Comparison of ENCODE assay signal across 8 mouse cellular contexts in the genomic region with DNA sequence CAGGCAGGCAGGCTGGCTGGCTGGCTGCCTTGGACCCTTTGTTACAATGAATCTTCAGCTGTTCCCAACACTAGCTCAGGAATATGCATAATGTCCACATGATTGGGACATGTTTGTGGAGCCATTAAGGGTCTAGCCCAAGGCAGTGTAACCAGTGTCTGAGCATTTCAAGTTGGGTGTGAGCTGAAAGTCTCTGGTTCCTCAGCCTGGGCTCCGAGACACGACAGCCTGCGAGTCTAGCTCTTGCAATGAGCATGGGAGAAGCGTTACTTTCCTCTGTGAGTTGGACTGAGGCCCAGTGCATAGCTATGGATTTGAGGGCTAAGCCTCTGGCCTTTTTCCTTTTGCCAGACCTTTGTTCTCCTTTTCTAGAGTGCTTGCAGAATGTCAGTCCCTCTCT. TPM values are rescaled to one million over a fixed set of nuclear protein-coding genes. Genes with fewer than 3 reads are reported as not detected.
DNase-seq lines count a peak whose midpoint lies in the region; ATAC-seq and TF ChIP-seq lines count a peak whose summit lies in the region.

No protein-coding gene starts in this region.

- no peaks in the 10 kb centered on the region for H3K9me3 ChIP-seq in heart, embryonic 11.5 days (replicated peaks; ENCODE audit: control insufficient read depth, low read length)
- H3K9me3 ChIP-seq in CH12.LX (replicated peaks; ENCODE audit: low read length) = no peaks in the 10 kb centered on the region
- no peaks in the 10 kb centered on the region for H3K9me3 ChIP-seq in limb, embryonic 11.5 days (ENCODE audit: control insufficient read depth, low read length)

- in situ Hi-C loops in CH12.LX (cut with MboI; ENCODE audit: low pct_ligation_motif_present, low pct_unique_long_range_greater_than_20kb, low sequenced_read_pairs) = no loop called here

- no peak for TF ChIP-seq RAD21 in CH12.LX (IDR thresholded peaks at IDR 0.05; ENCODE audit: low read depth, low read length)

- WGBS in heart, embryonic 11.5 days (ENCODE audit: insufficient replicate concordance) = 71% methylated on average over 4 of the region's 4 CpGs
- 62% methylated on average over 4 of the region's 4 CpGs for WGBS in limb, embryonic 11.5 days

- no peak overlapping the region for H3K4me3 ChIP-seq in heart, embryonic 11.5 days (ENCODE audit: low read depth, low read length)
- no peak overlapping the region for H3K4me3 ChIP-seq in CH12.LX (replicated peaks in 1 of 3; ENCODE audit: low read depth in 2 of 3, low read length in 2 of 3, poor library complexity in 1 of 3)
- no peak overlapping the region for H3K4me3 ChIP-seq in embryonic fibroblast, embryonic 13.5 days (ENCODE audit: insufficient read depth, low read length)
- no peak overlapping the region for H3K4me3 ChIP-seq in limb, embryonic 11.5 days (ENCODE audit: low read depth, low read length)

- H3K27me3 ChIP-seq in heart, embryonic 11.5 days (ENCODE audit: control insufficient read depth, insufficient read depth, low read length) = no peaks in the 10 kb centered on the region
- H3K27me3 ChIP-seq in CH12.LX (replicated peaks) = no peaks in the 10 kb centered on the region
- H3K27me3 ChIP-seq in limb, embryonic 11.5 days (ENCODE audit: control insufficient read depth, insufficient read depth, low read length) = no peaks in the 10 kb centered on the region

- peaks cover 22% of the 10 kb centered on the region for H3K4me1 ChIP-seq in heart, embryonic 11.5 days (ENCODE audit: control insufficient read depth, insufficient read depth, low read length)
- peaks cover 11 to 60% of the 10 kb centered on the region in 2 experiments for H3K4me1 ChIP-seq in CH12.LX (ENCODE audit: control insufficient read depth in 1 of 2, insufficient read depth in 2 of 2)
- H3K4me1 ChIP-seq in embryonic fibroblast, embryonic 13.5 days (ENCODE audit: control insufficient read depth, insufficient read depth, low read length) = peaks cover 18% of the 10 kb centered on the region
- peaks cover 12% of the 10 kb centered on the region for H3K4me1 ChIP-seq in limb, embryonic 11.5 days (ENCODE audit: control insufficient read depth, insufficient read depth, low read length)

- no peaks in the 10 kb centered on the region for H3K36me3 ChIP-seq in heart, embryonic 11.5 days (ENCODE audit: control insufficient read depth, insufficient read depth, low read length)
- H3K36me3 ChIP-seq in CH12.LX (replicated peaks in 1 of 2; ENCODE audit: control insufficient read depth in 1 of 2, insufficient read depth in 1 of 2, low read length in 1 of 2) = peaks cover 6 to 83% of the 10 kb centered on the region in 2 experiments
- no peaks in the 10 kb centered on the region for H3K36me3 ChIP-seq in limb, embryonic 11.5 days (ENCODE audit: control insufficient read depth, insufficient read depth, low read length)

- no peak for DNase-seq in heart, adult 18-20 months
- DNase-seq in CH12.LX (ENCODE audit: extremely low read depth) = no peak
- no peak for DNase-seq in limb, embryonic 11.5 days (ENCODE audit: low spot score)
- DNase-seq in frontal cortex, postnatal 25 days (ENCODE audit: low spot score in 2 of 2) = no peak
- DNase-seq in layer of hippocampus, postnatal 25 days (ENCODE audit: extremely low spot score in 1 of 2, low spot score in 1 of 2) = no peak

- H3K9ac ChIP-seq in heart, embryonic 11.5 days (ENCODE audit: low read depth, low read length) = no peak overlapping the region
- no peak overlapping the region for H3K9ac ChIP-seq in CH12.LX (ENCODE audit: insufficient read depth, low read depth)
- H3K9ac ChIP-seq in limb, embryonic 11.5 days (ENCODE audit: low read length) = no peak overlapping the region

- no peak for TF ChIP-seq POLR2A in CH12.LX (IDR thresholded peaks at IDR 0.05; ENCODE audit: low read depth, low read length)
- TF ChIP-seq POLR2A in embryonic fibroblast, embryonic 13.5 days (IDR thresholded peaks at IDR 0.05; ENCODE audit: low read depth, low read length) = 0 out of 2 replicates have a peak, but pooled peaks have one; percentile 35

- no peak; the same call in 1 of the 2 replicates for ATAC-seq in heart, embryonic 11.5 days (replicated peaks; ENCODE audit: insufficient number of reproducible peaks, low FRiP score, low TSS enrichment)
- ATAC-seq in limb, embryonic 11.5 days (ENCODE audit: insufficient number of reproducible peaks, low FRiP score, low TSS enrichment, low read depth) = no peak
- no peak for ATAC-seq in monocyte, adult 5-6 weeks (replicated peaks; ENCODE audit: insufficient number of reproducible peaks, low FRiP score, low TSS enrichment, poor library complexity, severe bottlenecking)

- TF ChIP-seq CTCF in CH12.LX (conservative IDR thresholded peaks at IDR 0.05 in 1 of 2, IDR thresholded peaks at IDR 0.05 in 1 of 2; ENCODE audit: low read depth in 2 of 2, low read length in 2 of 2) = no peak
- no peak for TF ChIP-seq CTCF in embryonic fibroblast, embryonic 13.5 days (IDR thresholded peaks at IDR 0.05; ENCODE audit: borderline replicate concordance, insufficient read depth, low read length)

- no peak overlapping the region for H3K4me2 ChIP-seq in heart, embryonic 11.5 days
- H3K4me2 ChIP-seq in CH12.LX (ENCODE audit: insufficient read depth, low read depth, poor library complexity, severe bottlenecking) = no peak overlapping the region
- H3K4me2 ChIP-seq in limb, embryonic 11.5 days (ENCODE audit: low read depth, severe bottlenecking) = no peak overlapping the region

- H3K79me2 ChIP-seq in CH12.LX (replicated peaks; ENCODE audit: control insufficient read depth, extremely low read depth, insufficient read depth, poor library complexity, severe bottlenecking) = peaks cover 17% of the 10 kb centered on the region

- dilution Hi-C loops in CH12.LX (cut with MboI; ENCODE audit: extremely low pct_ligation_motif_present, extremely low pct_unique_long_range_greater_than_20kb, low sequenced_read_pairs) = no loop called here

- H3K27ac ChIP-seq in heart, embryonic 11.5 days (ENCODE audit: low read depth, low read length) = peak overlapping the region; percentile 65
- H3K27ac ChIP-seq in CH12.LX (ENCODE audit: insufficient read depth, low read depth) = 0 out of 2 replicates have a peak overlapping the region, but pooled peaks have one; percentile 6
- H3K27ac ChIP-seq in embryonic fibroblast, embryonic 13.5 days (ENCODE audit: insufficient read depth, low read length) = peak overlapping the region; percentile 72
- H3K27ac ChIP-seq in limb, embryonic 11.5 days (replicated peaks; ENCODE audit: low read depth, low read length) = peak overlapping the region; percentile 45; the same call in 1 of the 2 replicates

- TF ChIP-seq EP300 in CH12.LX (IDR thresholded peaks at IDR 0.05; ENCODE audit: low read length) = no peak

TF ChIP-seq in CH12.LX, 34 proteins besides CTCF, POLR2A, EP300 and RAD21:
- TF ChIP-seq ZMIZ1 (IDR thresholded peaks at IDR 0.05; ENCODE audit: low read depth, low read length) (no peak), MXI1 (IDR thresholded peaks at IDR 0.05; ENCODE audit: low read depth, low read length) (no peak)

RNA-seq across cellular contexts. Expression of a gene that starts 35.6 kb away (rescaled TPM):
- polyA plus RNA-seq in heart, embryonic 11.5 days (2014; fragmentation: Nextera tagmentation; extraction: Ambion mirVana) = 14.3 and 16.7 TPM in 2 replicates
- total RNA-seq in heart, adult 18-20 months (2021) = 10 to 100 TPM; 37.0 to 48.1 TPM
- total RNA-seq in CH12.LX (2012; rRNA removed) (73.1 and 78.2 TPM in 2 replicates), CH12.LX (2014; rRNA removed) (42.8 and 48.2 TPM in 2 replicates)
- polyA plus RNA-seq in CH12.LX (2012; ENCODE audit: insufficient read length, low read depth) = 53.4 and 54.5 TPM in 2 replicates
- polyA plus RNA-seq in embryonic fibroblast, embryonic 13.5 days (2011; ENCODE audit: insufficient read length, low read depth, missing spikeins) = 31.4 and 38.0 TPM in 2 replicates
- 6.4 and 7.7 TPM in 2 replicates for polyA plus RNA-seq in limb, embryonic 11.5 days (2014; fragmentation: Nextera tagmentation; extraction: Ambion mirVana)
- total RNA-seq in monocyte, adult 5-6 weeks (2017) = 89.4 to 121 TPM (median 102 TPM) in 3 replicates
- 100 to 1,000 TPM; 258 to 259 TPM for total RNA-seq in layer of hippocampus, postnatal 25 days (2021)

Comparison
In these comparisons a context has a peak if more than half of its experiments do, and no peak if none do; other contexts are left out.
1. H3K27ac ChIP-seq: peak in every context shown above with its lines; median percentile 72 in embryonic fibroblast, embryonic 13.5 days; 65 in heart, embryonic 11.5 days; 45 in limb, embryonic 11.5 days; 6 in CH12.LX.